ENCODE assay signal across 15 mouse cellular contexts in genomic region chr3:95541186-95541585, GRCm38 (mm10). TPM values are rescaled to one million over a fixed set of nuclear protein-coding genes. Genes with fewer than 3 reads are reported as not detected.
"Had no signal": no experiment of that assay in that cellular context is flagged by ENCODE, and none has a peak within 500 bp of the region (broad histone marks: within the 10 kb centered on the region; RNA-seq: fewer than 3 reads in every experiment).

No protein-coding gene starts in this region.

RNA-seq across cellular contexts. Expression of gene Hormad1, which starts 18.3 kb away (rescaled TPM):
- polyA plus RNA-seq: gonadal fat pad, adult 2 months; heart, embryonic 12.5 days; heart, embryonic 14.5 days; heart, embryonic 16.5 days; hindbrain, embryonic 10.5 days; hindbrain, embryonic 12.5 days; hindbrain, embryonic 14.5 days; hindbrain, embryonic 16.5 days; intestine, embryonic 15.5 days; intestine, postnatal 0 days; kidney, embryonic 14.5 days; kidney, embryonic 16.5 days; limb, embryonic 10.5 days; limb, embryonic 12.5 days; limb, embryonic 14.5 days had no signal
